In genomic region chr13:62887712-62888441, GRCm38 (mm10) we compare ENCODE assay signal across 8 mouse cellular contexts. TPM values are rescaled to one million over a fixed set of nuclear protein-coding genes. Genes with fewer than 3 reads are reported as not detected.
DNase-seq lines count a peak whose midpoint lies in the region; ATAC-seq and TF ChIP-seq lines count a peak whose summit lies in the region.

Gene Fbp1, minus strand, starts transcription at chr13:62888282.

- no peak for TF ChIP-seq CTCF in lung, adult 2 months (IDR thresholded peaks at IDR 0.05; ENCODE audit: insufficient read depth, low read length)

- peaks cover 13% of the 10 kb centered on the region for H3K4me1 ChIP-seq in lung, adult 2 months (ENCODE audit: control insufficient read depth, insufficient read depth, low read length)
- peaks cover 20% of the 10 kb centered on the region for H3K4me1 ChIP-seq in embryonic facial prominence, embryonic 15.5 days
- H3K4me1 ChIP-seq in kidney, embryonic 15.5 days: peaks cover 13% of the 10 kb centered on the region

- H3K4me3 ChIP-seq in lung, adult 2 months (replicated peaks; ENCODE audit: extremely low read depth, low read depth, low read length): peak within 1 kb of the TSS; percentile 3
- 0 out of 2 replicates have a peak within 1 kb of the TSS, but pooled peaks have one; percentile 13 for H3K4me3 ChIP-seq in embryonic facial prominence, embryonic 15.5 days (replicated peaks)
- peak within 1 kb of the TSS; percentile 40 for H3K4me3 ChIP-seq in kidney, embryonic 15.5 days (replicated peaks)

- no peak for ATAC-seq in embryonic facial prominence, embryonic 15.5 days (ENCODE audit: insufficient number of reproducible peaks, low FRiP score, low TSS enrichment, low read depth)
- peak; percentile 85 for ATAC-seq in kidney, embryonic 15.5 days (replicated peaks; ENCODE audit: low FRiP score)
- ATAC-seq in inflammation-experienced regulatory T-cells, adult 6 months: no peak

- TF ChIP-seq POLR2A in lung, adult 2 months (IDR thresholded peaks at IDR 0.05; ENCODE audit: borderline replicate concordance, extremely low read depth, low read depth, low read length): no peak

- no peak within 1 kb of the TSS for H3K9ac ChIP-seq in embryonic facial prominence, embryonic 15.5 days
- H3K9ac ChIP-seq in kidney, embryonic 15.5 days: no peak within 1 kb of the TSS

- H3K36me3 ChIP-seq in embryonic facial prominence, embryonic 15.5 days: no peaks in the 10 kb centered on the region
- H3K36me3 ChIP-seq in kidney, embryonic 15.5 days: no peaks in the 10 kb centered on the region

- peak within 1 kb of the TSS; percentile 42 for H3K4me2 ChIP-seq in embryonic facial prominence, embryonic 15.5 days (replicated peaks)
- peak within 1 kb of the TSS; percentile 66 for H3K4me2 ChIP-seq in kidney, embryonic 15.5 days

- peaks cover 32% of the 10 kb centered on the region for H3K27me3 ChIP-seq in embryonic facial prominence, embryonic 15.5 days
- H3K27me3 ChIP-seq in kidney, embryonic 15.5 days: peaks cover 39% of the 10 kb centered on the region

- DNase-seq in lung, adult 2 months: peak; percentile 17
- no peak for DNase-seq in lung, postnatal 14 days
- DNase-seq in mesoderm, embryonic 11.5 days (ENCODE audit: low read depth, low spot score): peak; percentile 53
- peak; percentile 70 for DNase-seq in thymus, postnatal 4 days
- DNase-seq in spleen, adult 18-20 months: no peak

- no peak within 1 kb of the TSS for H3K27ac ChIP-seq in embryonic facial prominence, embryonic 15.5 days (replicated peaks)
- H3K27ac ChIP-seq in kidney, embryonic 15.5 days: no peak within 1 kb of the TSS

- 11% methylated on average over 29 of the region's 29 CpGs for WGBS in lung, adult 2 months
- WGBS in embryonic facial prominence, embryonic 15.5 days: 9% methylated on average over 29 of the region's 29 CpGs
- WGBS in kidney, embryonic 15.5 days: 3% methylated on average over 29 of the region's 29 CpGs

- H3K9me3 ChIP-seq in embryonic facial prominence, embryonic 15.5 days (replicated peaks): no peaks in the 10 kb centered on the region
- H3K9me3 ChIP-seq in kidney, embryonic 15.5 days (replicated peaks): no peaks in the 10 kb centered on the region; the same call in 1 of the 2 replicates

RNA-seq across cellular contexts. Expression of gene Fbp1, which starts in this region (rescaled TPM):
- 1.1 and 2.1 TPM in 2 replicates for polyA plus RNA-seq in lung, adult 2 months (2012; rRNA removed)
- 3.5 and 5.2 TPM in 2 replicates for polyA plus RNA-seq in embryonic facial prominence, embryonic 15.5 days (2015; fragmentation: Nextera tagmentation; extraction: Ambion mirVana)
- 42.4 and 48.6 TPM in 2 replicates for polyA plus RNA-seq in kidney, embryonic 15.5 days (2015; fragmentation: Nextera tagmentation; extraction: Ambion mirVana)
- polyA plus RNA-seq in inflammation-experienced regulatory T-cells, adult 6 months (2017; shearing (Covaris generic)): not detected

Comparison
In these comparisons a context has a peak if more than half of its experiments do, and no peak if none do; other contexts are left out.
1. DNase-seq: peak in lung, adult 2 months (single experiment), mesoderm, embryonic 11.5 days (single experiment) and thymus, postnatal 4 days (single experiment); none in lung, postnatal 14 days (single experiment) and spleen, adult 18-20 months (0 of 2).
2. Peak in every context shown above with its lines, with median percentiles within 50 percentile points of each other: H3K4me3 ChIP-seq.